ENCODE assay signal across 15 mouse cellular contexts in the genomic region with DNA sequence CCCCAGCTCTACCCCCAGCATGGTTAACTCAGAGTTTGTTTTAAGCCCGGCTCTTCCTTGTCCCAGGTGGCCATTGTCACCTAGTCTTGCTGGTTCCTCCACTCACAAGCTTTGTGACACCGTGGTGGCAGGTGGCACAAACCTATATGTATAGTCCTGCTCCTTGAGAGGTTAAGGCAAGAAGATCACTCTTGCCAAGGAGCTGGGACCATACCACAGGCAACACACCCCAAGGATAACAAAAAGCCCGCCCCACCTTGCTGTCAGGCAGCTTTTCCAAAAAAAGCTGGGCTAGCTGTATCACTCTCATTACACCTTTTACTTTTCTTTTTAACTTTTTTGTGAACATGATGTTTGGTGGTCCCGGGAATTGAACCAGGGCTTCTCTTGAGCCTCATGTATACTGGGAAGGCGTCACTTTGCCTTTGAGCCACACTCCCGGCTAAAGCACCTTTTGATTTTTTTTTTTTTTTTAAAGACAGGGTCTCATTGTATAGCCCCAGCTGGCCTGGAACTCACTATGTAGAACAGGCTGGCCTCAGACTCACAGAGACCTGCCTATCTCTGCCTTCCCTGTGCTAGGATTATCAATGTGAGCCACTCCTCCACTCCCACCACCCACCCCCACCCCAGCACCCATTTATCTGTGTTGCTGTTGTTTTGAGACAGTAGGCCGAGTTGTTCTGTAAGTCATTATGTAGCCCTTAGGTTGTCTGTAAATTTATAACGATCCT. TPM values are rescaled to one million over a fixed set of nuclear protein-coding genes. Genes with fewer than 3 reads are reported as not detected.
DNase-seq lines count a peak whose midpoint lies in the region; ATAC-seq and TF ChIP-seq lines count a peak whose summit lies in the region.
"Had no signal": no experiment of that assay in that cellular context is flagged by ENCODE, and none has a peak within 500 bp of the region (broad histone marks: within the 10 kb centered on the region; RNA-seq: fewer than 3 reads in every experiment).

No protein-coding gene starts in this region.

- TF ChIP-seq POLR2A in ES-Bruce4 (IDR thresholded peaks at IDR 0.05; ENCODE audit: insufficient read depth, low read length), result no peak

- H3K36me3 ChIP-seq in E14TG2a.4 (ENCODE audit: insufficient read depth, low read length), result no peaks in the 10 kb centered on the region
- H3K36me3 ChIP-seq in ES-Bruce4 (ENCODE audit: control insufficient read depth, insufficient read depth, low read length, poor library complexity, severe bottlenecking), result no peaks in the 10 kb centered on the region
- H3K36me3 ChIP-seq in liver, postnatal 0 days (replicated peaks; ENCODE audit: insufficient read depth, low read length), result no peaks in the 10 kb centered on the region
- no peaks in the 10 kb centered on the region for H3K36me3 ChIP-seq in kidney, embryonic 14.5 days (ENCODE audit: control insufficient read depth, insufficient read depth, low read length)
- H3K36me3 ChIP-seq in hindbrain, embryonic 11.5 days (ENCODE audit: control insufficient read depth, insufficient read depth, low read length), result no peaks in the 10 kb centered on the region
- H3K36me3 ChIP-seq: hindbrain, embryonic 10.5 days; kidney, embryonic 15.5 days had no signal

- H3K27me3 ChIP-seq in E14TG2a.4 (ENCODE audit: insufficient read depth, low read length) (no peaks in the 10 kb centered on the region), ES-Bruce4 (ENCODE audit: control insufficient read depth, insufficient read depth, low read length, poor library complexity, severe bottlenecking) (no peaks in the 10 kb centered on the region)
- H3K27me3 ChIP-seq in liver, postnatal 0 days (ENCODE audit: insufficient read depth, low read length), result no peaks in the 10 kb centered on the region
- H3K27me3 ChIP-seq in kidney, embryonic 14.5 days (ENCODE audit: control insufficient read depth, insufficient read depth, low read length), result no peaks in the 10 kb centered on the region
- H3K27me3 ChIP-seq in hindbrain, embryonic 11.5 days (ENCODE audit: control insufficient read depth, insufficient read depth, low read length), result no peaks in the 10 kb centered on the region
- H3K27me3 ChIP-seq: kidney, embryonic 15.5 days had no signal

- peaks cover 74% of the 10 kb centered on the region for H3K4me1 ChIP-seq in E14TG2a.4 (replicated peaks; ENCODE audit: low read depth, low read length)
- peaks cover 12% of the 10 kb centered on the region for H3K4me1 ChIP-seq in ES-Bruce4 (ENCODE audit: control insufficient read depth, insufficient read depth, low read length)
- peaks cover 12% of the 10 kb centered on the region for H3K4me1 ChIP-seq in liver, postnatal 0 days (ENCODE audit: insufficient read depth)
- H3K4me1 ChIP-seq in kidney, embryonic 14.5 days (ENCODE audit: control insufficient read depth, insufficient read depth, low read length), result no peaks in the 10 kb centered on the region
- no peaks in the 10 kb centered on the region for H3K4me1 ChIP-seq in hindbrain, embryonic 11.5 days (replicated peaks; ENCODE audit: control insufficient read depth, insufficient read depth, low read length)

- no peak for DNase-seq in liver, postnatal 0 days
- DNase-seq in urinary bladder, postnatal 25 days (ENCODE audit: low spot score), result no peak
- DNase-seq in hindbrain, embryonic 11.5 days (ENCODE audit: low spot score), result no peak
- DNase-seq: adrenal gland, adult 8-10 months; cerebellum, adult 2 months; gastrocnemius, postnatal 36 days; spleen, adult 18-20 months; thymus, postnatal 14 days had no signal

- no peak for TF ChIP-seq CTCF in E14TG2a.4 (conservative IDR thresholded peaks at IDR 0.05; ENCODE audit: low read length)
- TF ChIP-seq CTCF in ES-Bruce4 (IDR thresholded peaks at IDR 0.05; ENCODE audit: low read depth, low read length), result no peak
- TF ChIP-seq CTCF in liver, postnatal 0 days (IDR thresholded peaks at IDR 0.05; ENCODE audit: low read depth), result no peak

- peak overlapping the region; percentile 19; the same call in 1 of the 2 replicates for H3K4me2 ChIP-seq in liver, postnatal 0 days (ENCODE audit: low read depth, low read length)
- no peak overlapping the region for H3K4me2 ChIP-seq in kidney, embryonic 14.5 days (replicated peaks; ENCODE audit: low read depth, low read length)
- H3K4me2 ChIP-seq in hindbrain, embryonic 11.5 days (replicated peaks; ENCODE audit: low read depth, low read length), result no peak overlapping the region
- H3K4me2 ChIP-seq: kidney, embryonic 15.5 days had no signal

- WGBS in liver, postnatal 0 days (ENCODE audit: insufficient replicate concordance), result 49% methylated on average over 8 of the region's 8 CpGs
- 77% methylated on average over 8 of the region's 8 CpGs for WGBS in kidney, embryonic 14.5 days
- 72% methylated on average over 8 of the region's 8 CpGs for WGBS in hindbrain, embryonic 11.5 days

- peak overlapping the region; percentile 39; the same call in 1 of the 2 replicates for H3K4me3 ChIP-seq in E14TG2a.4 (replicated peaks; ENCODE audit: low read length)
- no peak overlapping the region for H3K4me3 ChIP-seq in ES-Bruce4 (ENCODE audit: low read depth, low read length)
- H3K4me3 ChIP-seq in liver, postnatal 0 days (ENCODE audit: low read depth, low read length), result no peak overlapping the region
- H3K4me3 ChIP-seq in kidney, embryonic 14.5 days (ENCODE audit: low read length), result no peak overlapping the region
- no peak overlapping the region for H3K4me3 ChIP-seq in hindbrain, embryonic 11.5 days (ENCODE audit: low read depth, low read length)
- H3K4me3 ChIP-seq: hindbrain, embryonic 10.5 days; kidney, embryonic 15.5 days; left cerebral cortex, adult 2 months had no signal

- H3K27ac ChIP-seq in ES-Bruce4 (ENCODE audit: insufficient read depth, low read length), result peak overlapping the region; percentile 98
- peak overlapping the region; percentile 48; the same call in 1 of the 2 replicates for H3K27ac ChIP-seq in liver, postnatal 0 days (ENCODE audit: low read depth)
- H3K27ac ChIP-seq in kidney, embryonic 14.5 days (ENCODE audit: low read depth, low read length), result no peak overlapping the region
- H3K27ac ChIP-seq in hindbrain, embryonic 11.5 days (ENCODE audit: low read depth, low read length), result no peak overlapping the region
- H3K27ac ChIP-seq: kidney, embryonic 15.5 days; left cerebral cortex, adult 2 months had no signal

- TF ChIP-seq EP300 in ES-Bruce4 (IDR thresholded peaks at IDR 0.05; ENCODE audit: insufficient read depth, low read depth, low read length), result no peak
- TF ChIP-seq EP300 in liver, postnatal 0 days (IDR thresholded peaks at IDR 0.05; ENCODE audit: low read depth), result peak; percentile 21; the same call in 1 of the 2 replicates

- ATAC-seq in erythroid progenitor cell, adult 5-6 weeks (replicated peaks; ENCODE audit: low FRiP score, poor library complexity, severe bottlenecking), result peak; percentile 66
- ATAC-seq in liver, postnatal 0 days, result peak; percentile 57
- ATAC-seq in kidney, embryonic 14.5 days (ENCODE audit: low FRiP score, low TSS enrichment), result no peak
- ATAC-seq in hindbrain, embryonic 11.5 days (ENCODE audit: low FRiP score), result no peak

- H3K9ac ChIP-seq in ES-Bruce4 (ENCODE audit: low read depth, poor library complexity, severe bottlenecking), result peak overlapping the region; percentile 48
- H3K9ac ChIP-seq in liver, postnatal 0 days (replicated peaks), result no peak overlapping the region
- H3K9ac ChIP-seq in kidney, embryonic 14.5 days (ENCODE audit: low read depth, low read length), result no peak overlapping the region
- no peak overlapping the region for H3K9ac ChIP-seq in hindbrain, embryonic 11.5 days (ENCODE audit: low read depth, low read length)
- H3K9ac ChIP-seq: kidney, embryonic 15.5 days had no signal

- H3K9me3 ChIP-seq in E14TG2a.4 (ENCODE audit: low read length) (no peaks in the 10 kb centered on the region), ES-Bruce4 (replicated peaks; ENCODE audit: control insufficient read depth, insufficient read depth, low read length, poor library complexity, severe bottlenecking) (no peaks in the 10 kb centered on the region)
- no peaks in the 10 kb centered on the region for H3K9me3 ChIP-seq in liver, postnatal 0 days (ENCODE audit: low read length)
- H3K9me3 ChIP-seq in kidney, embryonic 14.5 days (ENCODE audit: control insufficient read depth, low read length), result no peaks in the 10 kb centered on the region
- no peaks in the 10 kb centered on the region for H3K9me3 ChIP-seq in hindbrain, embryonic 11.5 days (ENCODE audit: control insufficient read depth, low read length)
- H3K9me3 ChIP-seq: hindbrain, embryonic 10.5 days; kidney, embryonic 15.5 days had no signal

RNA-seq across cellular contexts. Expression of a gene that starts 19.4 kb away (rescaled TPM):
- polyA plus RNA-seq in ES-Bruce4 (2011; ENCODE audit: insufficient read depth, insufficient read length, low read depth, missing spikeins), result 143 and 150 TPM in 2 replicates
- 19.5 and 51.1 TPM in 2 replicates for total RNA-seq in erythroid progenitor cell, adult 5-6 weeks (2015; ENCODE audit: low replicate concordance)
- total RNA-seq in erythroid progenitor cell, adult 5-6 weeks (2017; ENCODE audit: low replicate concordance), result 19.4 and 36.7 TPM in 2 replicates
- polyA plus RNA-seq in liver, postnatal 0 days (2015; fragmentation: Nextera tagmentation; extraction: Ambion mirVana), result 5.7 and 6.8 TPM in 2 replicates
- polyA plus RNA-seq in kidney, embryonic 14.5 days (2014; fragmentation: Nextera tagmentation; extraction: Ambion mirVana), result 27.4 and 28.1 TPM in 2 replicates
- 44.1 and 45.9 TPM in 2 replicates for polyA plus RNA-seq in hindbrain, embryonic 11.5 days (2014; fragmentation: Nextera tagmentation; extraction: Ambion mirVana)

Comparison
In these comparisons a context has a peak if more than half of its experiments do, and no peak if none do; other contexts are left out.
1. H3K27ac ChIP-seq: peak in ES-Bruce4 (single experiment) and liver, postnatal 0 days (single experiment); none in kidney, embryonic 14.5 days (single experiment) and hindbrain, embryonic 11.5 days (single experiment).
2. ATAC-seq: peak in erythroid progenitor cell, adult 5-6 weeks (single experiment) and liver, postnatal 0 days (single experiment); none in kidney, embryonic 14.5 days (single experiment) and hindbrain, embryonic 11.5 days (single experiment).